Mouse (Mus musculus): ENCODE measurements at regions not wholly inside any gene's neighbourhood (a gene's known extent, or its start where the extent isn't known, plus 50 kb on each side); places are given as distances from the start of the nearest gene placed in this dataset.

GRCm38 (mm10) chr12:106128944-106129724, 119.1 kb downstream of the Vrk1 start:
- DNase-seq (ENCODE audit: extremely low spot score, low spot score) = no peak
- 94% methylated on average over 23 of the region's 23 CpGs for WGBS
- Histone ChIP-seq H3K27ac (no peak overlapping the region), H3K4me3 (no peak overlapping the region), H3K27me3 (ENCODE audit: poor library complexity, severe bottlenecking) (no peaks in the 10 kb centered on the region), H3K9me3 (peaks cover 7% of the 10 kb centered on the region; the same call in 1 of the 2 replicates), H3K36me3 (replicated peaks) (no peaks in the 10 kb centered on the region), H3K4me1 (no peaks in the 10 kb centered on the region)

GRCm38 (mm10) chr12:106130071-106130676, 120.1 kb downstream of the Vrk1 start:
- WGBS = 89% methylated on average over 11 of the region's 11 CpGs
- Histone ChIP-seq H3K36me3 (replicated peaks) (no peaks in the 10 kb centered on the region), H3K27me3 (ENCODE audit: poor library complexity, severe bottlenecking) (no peaks in the 10 kb centered on the region), H3K27ac (no peak overlapping the region), H3K4me3 (no peak overlapping the region), H3K9me3 (peaks cover 7% of the 10 kb centered on the region; the same call in 1 of the 2 replicates), H3K4me1 (no peaks in the 10 kb centered on the region)
- no peak for DNase-seq (ENCODE audit: extremely low spot score, low spot score)

GRCm38 (mm10) chr12:106132715-106133114, 122.7 kb downstream of the Vrk1 start:
- Histone ChIP-seq H3K27ac (no peak overlapping the region), H3K27me3 (ENCODE audit: poor library complexity, severe bottlenecking) (no peaks in the 10 kb centered on the region), H3K36me3 (replicated peaks) (no peaks in the 10 kb centered on the region), H3K4me1 (0 out of 2 replicates have a peak, but pooled peaks cover 4% of the 10 kb centered on the region), H3K9me3 (peaks cover 7% of the 10 kb centered on the region; the same call in 1 of the 2 replicates), H3K4me3 (no peak overlapping the region)
- no peak for DNase-seq (ENCODE audit: extremely low spot score, low spot score)
- 96% methylated on average over 8 of the region's 8 CpGs for WGBS

- H3K27me3 ChIP-seq (ENCODE audit: poor library complexity, severe bottlenecking) = no peaks in the 10 kb centered on the region
- H3K9me3 ChIP-seq = no peaks in the 10 kb centered on the region
- no peak for DNase-seq (ENCODE audit: extremely low spot score, low spot score)
- H3K27ac ChIP-seq = no peak overlapping the region
- WGBS = 90% methylated on average over 15 of the region's 15 CpGs
- no peaks in the 10 kb centered on the region for H3K36me3 ChIP-seq (replicated peaks)
- H3K4me1 ChIP-seq = 0 out of 2 replicates have a peak, but pooled peaks cover 4% of the 10 kb centered on the region
- H3K4me3 ChIP-seq = no peak overlapping the region
Observed at GRCm38 (mm10) chr12:106138466-106138865, 128.4 kb downstream of the Vrk1 start.

- no peak for DNase-seq (ENCODE audit: extremely low spot score, low spot score)
- Histone ChIP-seq H3K36me3 (replicated peaks) (no peaks in the 10 kb centered on the region), H3K9me3 (no peaks in the 10 kb centered on the region), H3K27me3 (ENCODE audit: poor library complexity, severe bottlenecking) (no peaks in the 10 kb centered on the region), H3K27ac (no peak overlapping the region), H3K4me1 (0 out of 2 replicates have a peak, but pooled peaks cover 4% of the 10 kb centered on the region), H3K4me3 (no peak overlapping the region)
- WGBS = 88% methylated on average over 11 of the region's 11 CpGs
Observed at GRCm38 (mm10) chr12:106139491-106139890, 129.5 kb downstream of the Vrk1 start.

DNA sequence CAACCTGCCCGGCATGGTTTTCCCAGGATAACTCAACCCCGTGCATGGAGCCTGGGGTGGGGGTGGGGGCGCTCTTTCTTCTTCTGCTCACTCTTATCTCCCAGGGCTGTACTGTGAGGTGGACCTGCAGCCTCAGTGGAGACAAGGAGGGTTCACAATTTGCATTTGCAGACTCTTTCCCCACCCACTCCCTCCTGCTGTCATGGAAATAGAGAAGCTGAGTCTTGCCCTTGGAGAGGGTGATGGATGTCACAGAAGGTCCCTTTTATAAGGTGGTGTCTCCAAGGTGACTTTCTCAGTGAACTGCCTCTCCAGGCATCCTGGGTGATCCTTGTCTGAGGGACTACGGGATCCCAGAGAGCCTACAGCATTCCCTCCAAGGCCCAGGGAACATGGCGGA, 129.9 kb downstream of the Vrk1 start:
- 72% methylated on average over 5 of the region's 5 CpGs for WGBS
- no peak for DNase-seq (ENCODE audit: extremely low spot score, low spot score)
- Histone ChIP-seq H3K9me3 (no peaks in the 10 kb centered on the region), H3K36me3 (replicated peaks) (no peaks in the 10 kb centered on the region), H3K4me1 (0 out of 2 replicates have a peak, but pooled peaks cover 4% of the 10 kb centered on the region), H3K4me3 (no peak overlapping the region), H3K27me3 (ENCODE audit: poor library complexity, severe bottlenecking) (no peaks in the 10 kb centered on the region), H3K27ac (no peak overlapping the region)

GRCm38 (mm10) chr12:106140671-106141070, 130.6 kb downstream of the Vrk1 start:
- H3K36me3 ChIP-seq (replicated peaks) = no peaks in the 10 kb centered on the region
- H3K9me3 ChIP-seq = no peaks in the 10 kb centered on the region
- H3K4me1 ChIP-seq = 0 out of 2 replicates have a peak, but pooled peaks cover 4% of the 10 kb centered on the region
- no peak overlapping the region for H3K27ac ChIP-seq
- no peak for DNase-seq (ENCODE audit: extremely low spot score, low spot score)
- H3K4me3 ChIP-seq = no peak overlapping the region
- H3K27me3 ChIP-seq (ENCODE audit: poor library complexity, severe bottlenecking) = no peaks in the 10 kb centered on the region
- 89% methylated on average over 8 of the region's 8 CpGs for WGBS

DNA sequence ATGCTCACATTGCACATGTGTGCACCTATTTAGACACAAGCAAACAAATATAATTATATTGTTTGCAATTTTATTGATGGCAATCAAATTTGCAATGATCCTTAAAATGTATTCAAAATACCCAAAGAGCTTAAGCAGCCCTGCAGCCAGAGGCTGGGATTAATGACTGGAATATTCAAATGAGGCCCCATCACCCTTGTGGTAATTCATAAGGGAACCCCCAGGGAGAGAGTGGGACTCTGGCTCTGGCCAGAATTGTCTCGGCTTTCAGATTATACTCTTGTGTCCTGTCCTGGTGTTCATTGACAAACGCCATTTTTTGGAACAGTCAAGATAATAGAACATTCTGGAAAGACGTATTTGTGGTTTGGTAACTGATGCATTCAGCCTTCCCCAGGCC, 133.5 kb downstream of the Vrk1 start:
- H3K27me3 ChIP-seq (ENCODE audit: poor library complexity, severe bottlenecking) = no peaks in the 10 kb centered on the region
- no peaks in the 10 kb centered on the region for H3K36me3 ChIP-seq (replicated peaks)
- H3K4me3 ChIP-seq = no peak overlapping the region
- no peaks in the 10 kb centered on the region for H3K4me1 ChIP-seq
- DNase-seq (ENCODE audit: extremely low spot score, low spot score) = no peak
- no peaks in the 10 kb centered on the region for H3K9me3 ChIP-seq
- WGBS = 88% methylated on average over 3 of the region's 3 CpGs
- no peak overlapping the region for H3K27ac ChIP-seq

DNA sequence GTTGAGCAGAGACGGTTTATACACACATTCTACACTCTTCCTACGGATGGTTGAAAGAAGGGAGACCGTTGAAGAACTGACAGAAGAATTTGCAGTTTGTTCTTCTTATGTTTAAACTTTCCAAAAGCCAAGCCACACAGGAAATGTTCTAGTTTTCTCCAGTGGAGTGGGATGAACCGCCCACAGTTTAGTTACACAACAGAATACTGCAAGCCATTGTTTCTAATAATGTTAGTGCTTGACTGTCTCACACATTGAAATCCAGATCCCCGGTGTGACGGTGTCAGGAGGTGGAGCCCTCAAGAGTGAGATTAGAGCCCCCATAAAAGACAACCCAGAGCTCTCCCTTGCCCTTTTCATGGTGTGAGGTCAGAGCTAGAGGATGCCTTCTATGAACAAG, 146.8 kb downstream of the Vrk1 start:
- H3K4me3 ChIP-seq = no peak overlapping the region
- H3K36me3 ChIP-seq (replicated peaks) = no peaks in the 10 kb centered on the region
- H3K27ac ChIP-seq = no peak overlapping the region
- no peak for DNase-seq (ENCODE audit: extremely low spot score, low spot score)
- H3K27me3 ChIP-seq (ENCODE audit: poor library complexity, severe bottlenecking) = no peaks in the 10 kb centered on the region
- WGBS = 86% methylated on average over 6 of the region's 6 CpGs
- no peaks in the 10 kb centered on the region for H3K4me1 ChIP-seq
- no peaks in the 10 kb centered on the region for H3K9me3 ChIP-seq

DNA sequence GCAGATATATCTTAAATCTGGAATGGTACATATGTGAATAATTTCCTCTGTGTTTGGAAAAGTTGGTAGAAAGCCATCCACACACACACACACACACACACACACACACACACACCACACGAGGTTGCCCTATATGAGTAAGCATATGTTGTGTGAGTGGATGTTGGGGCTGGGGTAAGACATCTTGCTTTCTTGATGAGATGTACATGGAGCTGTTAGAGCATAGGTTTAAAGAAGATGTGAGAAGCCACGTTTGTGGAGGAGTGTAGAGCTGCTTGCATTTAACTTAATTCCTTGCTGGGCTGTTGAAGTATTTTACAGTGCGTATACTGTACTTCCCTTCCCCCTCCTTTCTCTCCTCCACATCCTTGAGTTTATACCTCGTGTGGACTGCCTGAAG, 147.8 kb downstream of the Vrk1 start:
- DNase-seq (ENCODE audit: extremely low spot score, low spot score) = no peak
- Histone ChIP-seq H3K4me3 (no peak overlapping the region), H3K27me3 (ENCODE audit: poor library complexity, severe bottlenecking) (no peaks in the 10 kb centered on the region), H3K9me3 (no peaks in the 10 kb centered on the region), H3K36me3 (replicated peaks) (no peaks in the 10 kb centered on the region), H3K4me1 (no peaks in the 10 kb centered on the region), H3K27ac (no peak overlapping the region)
- 84% methylated on average over 4 of the region's 4 CpGs for WGBS

- Histone ChIP-seq H3K9me3 (no peaks in the 10 kb centered on the region), H3K36me3 (replicated peaks) (no peaks in the 10 kb centered on the region), H3K4me3 (no peak overlapping the region), H3K27me3 (ENCODE audit: poor library complexity, severe bottlenecking) (no peaks in the 10 kb centered on the region), H3K4me1 (no peaks in the 10 kb centered on the region), H3K27ac (no peak overlapping the region)
- no peak for DNase-seq (ENCODE audit: extremely low spot score, low spot score)
- WGBS = 95% methylated on average over 14 of the region's 14 CpGs
Observed at GRCm38 (mm10) chr12:106158620-106159019, 148.6 kb downstream of the Vrk1 start.

GRCm38 (mm10) chr12:106171301-106171700, 161.3 kb downstream of the Vrk1 start:
- Histone ChIP-seq H3K27ac (no peak overlapping the region), H3K36me3 (replicated peaks) (no peaks in the 10 kb centered on the region), H3K27me3 (ENCODE audit: poor library complexity, severe bottlenecking) (peaks cover 48% of the 10 kb centered on the region), H3K4me1 (peaks cover 30% of the 10 kb centered on the region), H3K4me3 (no peak overlapping the region), H3K9me3 (no peaks in the 10 kb centered on the region)
- no peak for DNase-seq (ENCODE audit: extremely low spot score, low spot score)
- WGBS = 55% methylated on average over 5 of the region's 5 CpGs

DNA sequence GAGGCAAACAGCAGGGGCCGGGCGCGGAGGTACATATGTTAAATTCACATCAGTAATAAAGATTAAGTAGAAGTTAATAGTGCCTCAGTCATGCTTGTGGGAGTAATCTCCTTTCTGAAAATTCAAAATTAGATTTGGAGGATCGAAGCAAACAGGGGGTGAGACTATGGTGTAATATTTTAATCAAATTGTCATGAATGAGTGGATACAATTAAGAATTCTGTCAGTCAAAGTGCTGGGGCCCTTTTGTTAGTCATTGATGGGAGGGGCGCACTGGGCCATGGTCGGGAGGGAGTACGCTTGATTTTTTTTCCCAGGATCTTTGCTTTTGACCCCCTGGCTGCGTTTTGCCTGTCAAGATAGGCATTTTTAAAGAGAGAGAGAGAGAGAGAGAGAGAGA, 163.2 kb downstream of the Vrk1 start:
- no peak overlapping the region for H3K27ac ChIP-seq
- DNase-seq (ENCODE audit: extremely low spot score, low spot score) = no peak
- WGBS = 40% methylated on average over 8 of the region's 8 CpGs

More for the DNA sequence above, 163.2 kb downstream of the Vrk1 start:
- peaks cover 41% of the 10 kb centered on the region for H3K4me1 ChIP-seq
- peaks cover 64% of the 10 kb centered on the region for H3K27me3 ChIP-seq (ENCODE audit: poor library complexity, severe bottlenecking)
- peak overlapping the region; percentile 58; the same call in 1 of the 2 replicates for H3K4me3 ChIP-seq
- H3K36me3 ChIP-seq (replicated peaks) = no peaks in the 10 kb centered on the region
- H3K9me3 ChIP-seq = no peaks in the 10 kb centered on the region

All from forebrain, embryonic 10.5 days (tissue).